Comparison of ENCODE assay signal across 9 mouse cellular contexts in the genomic region with DNA sequence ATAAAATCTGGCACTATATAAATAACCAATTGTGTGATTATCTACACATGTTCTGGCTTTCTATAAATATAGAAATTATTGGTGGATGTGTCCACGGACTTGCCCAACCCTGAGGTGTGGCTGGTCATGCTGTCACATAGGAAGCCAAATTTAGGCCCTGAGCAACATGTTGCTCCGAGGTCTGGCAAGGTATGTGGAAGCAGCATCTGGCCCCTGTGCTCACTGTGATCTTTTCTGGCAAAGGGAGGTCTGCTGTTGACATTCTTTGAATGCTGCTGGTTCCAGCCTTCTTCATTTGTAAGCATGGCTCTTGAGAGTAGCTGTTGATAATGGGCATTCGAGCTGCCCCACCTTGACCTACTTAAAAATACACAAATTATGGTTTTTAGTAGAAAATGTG. TPM values are rescaled to one million over a fixed set of nuclear protein-coding genes. Genes with fewer than 3 reads are reported as not detected.
A peak's percentile ranks its signal among the peaks of the same experiment; 100 is the strongest.
DNase-seq lines count a peak whose midpoint lies in the region; ATAC-seq and TF ChIP-seq lines count a peak whose summit lies in the region.
"Had no signal": no experiment of that assay in that cellular context is flagged by ENCODE, and none has a peak within 500 bp of the region (broad histone marks: within the 10 kb centered on the region; RNA-seq: fewer than 3 reads in every experiment).

No protein-coding gene starts in this region.

- no peak overlapping the region for H3K4me3 ChIP-seq in lung, postnatal 0 days (ENCODE audit: low read depth, low read length)
- no peak overlapping the region for H3K4me3 ChIP-seq in hindbrain, embryonic 10.5 days
- H3K4me3 ChIP-seq: neural tube, embryonic 13.5 days had no signal

- peak; percentile 26 for DNase-seq in kidney, adult 18-20 months
- DNase-seq in kidney, postnatal 14 days = no peak
- DNase-seq in cerebellum, adult 11-12 months = peak; percentile 83
- peak; percentile 27 to 33 for DNase-seq in gastrocnemius, postnatal 36 days
- DNase-seq in lung, postnatal 0 days (ENCODE audit: low spot score) = peak; percentile 21
- no peak for DNase-seq in MN1 (ENCODE audit: low spot score)
- DNase-seq in hindbrain, embryonic 10.5 days (ENCODE audit: low spot score) = no peak

- WGBS in lung, postnatal 0 days = 44% methylated on average over 3 of the region's 3 CpGs
- 75% methylated on average over 3 of the region's 3 CpGs for WGBS in hindbrain, embryonic 10.5 days

- no peaks in the 10 kb centered on the region for H3K27me3 ChIP-seq in lung, postnatal 0 days (replicated peaks; ENCODE audit: insufficient read depth, low read length)
- H3K27me3 ChIP-seq in hindbrain, embryonic 10.5 days (ENCODE audit: insufficient read depth, poor library complexity, severe bottlenecking) = no peaks in the 10 kb centered on the region
- H3K27me3 ChIP-seq: neural tube, embryonic 13.5 days had no signal

- no peaks in the 10 kb centered on the region for H3K9me3 ChIP-seq in lung, postnatal 0 days (ENCODE audit: low read length)
- H3K9me3 ChIP-seq in hindbrain, embryonic 10.5 days = no peaks in the 10 kb centered on the region
- H3K9me3 ChIP-seq: neural tube, embryonic 13.5 days had no signal

- no peak for TF ChIP-seq EP300 in lung, postnatal 0 days (IDR thresholded peaks at IDR 0.05)

- ATAC-seq in lung, postnatal 0 days = no peak
- no peak for ATAC-seq in granulocyte monocyte progenitor cell, adult 5-6 weeks (replicated peaks; ENCODE audit: poor library complexity, severe bottlenecking)

- no peak overlapping the region for H3K4me2 ChIP-seq in lung, postnatal 0 days (replicated peaks; ENCODE audit: low read depth, low read length)

- H3K36me3 ChIP-seq in lung, postnatal 0 days (ENCODE audit: insufficient read depth, low read length) = no peaks in the 10 kb centered on the region
- H3K36me3 ChIP-seq in hindbrain, embryonic 10.5 days = no peaks in the 10 kb centered on the region
- H3K36me3 ChIP-seq: neural tube, embryonic 13.5 days had no signal

- no peak overlapping the region for H3K9ac ChIP-seq in lung, postnatal 0 days (replicated peaks; ENCODE audit: low read depth)
- H3K9ac ChIP-seq: neural tube, embryonic 13.5 days had no signal

- no peak overlapping the region for H3K27ac ChIP-seq in lung, postnatal 0 days (ENCODE audit: low read length)
- no peak overlapping the region for H3K27ac ChIP-seq in hindbrain, embryonic 10.5 days

- peaks cover 12% of the 10 kb centered on the region; the same call in 1 of the 2 replicates for H3K4me1 ChIP-seq in lung, postnatal 0 days (ENCODE audit: insufficient read depth, low read depth, low read length)
- peaks cover 13% of the 10 kb centered on the region for H3K4me1 ChIP-seq in hindbrain, embryonic 10.5 days (replicated peaks)

- no peak for TF ChIP-seq CTCF in lung, postnatal 0 days (IDR thresholded peaks at IDR 0.05)

- intact Hi-C loops in gastrocnemius, postnatal 36 days (cut with DNase I) = loop anchor here (5.0 to 10.0 kb wide), 2 partner anchors 633 to 684 kb away; no protein-coding TSS in a partner anchor

RNA-seq across cellular contexts. Expression of a gene that starts 35.0 kb away (rescaled TPM):
- 10 to 100 TPM; 88.0 to 95.5 TPM for total RNA-seq in gastrocnemius, postnatal 36 days (2021)
- polyA plus RNA-seq in lung, postnatal 0 days (2015; fragmentation: Nextera tagmentation; extraction: Ambion mirVana) = 27.9 and 39.7 TPM in 2 replicates
- 28.2 and 41.3 TPM in 2 replicates for polyA plus RNA-seq in hindbrain, embryonic 10.5 days (2016; fragmentation: Nextera tagmentation; extraction: Ambion mirVana)
- total RNA-seq in granulocyte monocyte progenitor cell, adult 5-6 weeks (2014; fragmentation: Nextera tagmentation) = 20.4 and 22.0 TPM in 2 replicates
- total RNA-seq in granulocyte monocyte progenitor cell, adult 5-6 weeks (2017) = 6.7 and 11.7 TPM in 2 replicates

Comparison
In these comparisons a context has a peak if more than half of its experiments do, and no peak if none do; other contexts are left out.
1. DNase-seq: peak in kidney, adult 18-20 months (single experiment), cerebellum, adult 11-12 months (single experiment), gastrocnemius, postnatal 36 days (2 of 2) and lung, postnatal 0 days (single experiment); none in kidney, postnatal 14 days (single experiment), MN1 (single experiment) and hindbrain, embryonic 10.5 days (single experiment).